Mouse (Mus musculus) intestine, postnatal 0 days (tissue): ENCODE data around the gene Jchain. TPM values are rescaled to one million over a fixed set of nuclear protein-coding genes. Genes with fewer than 3 reads are reported as not detected.

Experiments used
- ATAC-seq: fragments of 200-750 bp; cut with Nextera tagmentation; 2 replicates; pipeline ENCODE4 v1.8.0; 2017; ENCODE audit warnings: mild to moderate bottlenecking, moderate TSS enrichment, moderate library complexity
- H3K27ac ChIP-seq: fragments of 300-500 bp; sonication (generic); 2 replicates; pipeline ENCODE4 v1.5.1; 2014; ENCODE audit warnings: mild to moderate bottlenecking, low read depth, low read length, moderate library complexity
- H3K27me3 ChIP-seq: fragments of 300-500 bp; sonication (generic); replicated peaks from 2 replicates; pipeline ENCODE4 v1.6.1; 2014; ENCODE audit warnings: low read length, mixed read lengths; ENCODE audit not compliant: control insufficient read depth, insufficient read depth
- H3K36me3 ChIP-seq: fragments of 300-500 bp; sonication (generic); 2 replicates; pipeline ENCODE4 v1.6.1; 2014; ENCODE audit warnings: mild to moderate bottlenecking, moderate library complexity; ENCODE audit not compliant: control insufficient read depth, insufficient read depth
- H3K4me1 ChIP-seq: fragments of 300-500 bp; sonication (generic); replicated peaks from 2 replicates; pipeline ENCODE4 v1.6.1; 2014; ENCODE audit warnings: antibody characterized with exemption, low read length, mixed read lengths; ENCODE audit not compliant: control insufficient read depth, insufficient read depth
- H3K4me2 ChIP-seq: fragments of 300-500 bp; sonication (generic); replicated peaks from 2 replicates; pipeline ENCODE4 v1.6.1; 2014; ENCODE audit warnings: low read depth, mild to moderate bottlenecking, moderate library complexity
- H3K4me3 ChIP-seq: fragments of 300-500 bp; sonication (generic); 2 replicates; pipeline ENCODE4 v1.5.1; 2014; ENCODE audit warnings: low read depth, low read length
- H3K9ac ChIP-seq: fragments of 300-500 bp; sonication (generic); 2 replicates; pipeline ENCODE4 v1.6.1; 2014; ENCODE audit warnings: mild to moderate bottlenecking, low read depth, low read length
- H3K9me3 ChIP-seq: fragments of 300-500 bp; sonication (generic); 2 replicates; pipeline ENCODE4 v1.6.1; 2016; ENCODE audit warnings: mixed run types; ENCODE audit not compliant: control insufficient read depth
- CTCF ChIP-seq: sonication (generic); IDR thresholded peaks from 2 replicates; pipeline ENCODE4 v1.5.1; 2016; ENCODE audit warnings: low read depth, mild to moderate bottlenecking, control low read depth, antibody characterized with exemption, moderate library complexity
- WGBS: fragments of 180-500 bp; shearing (Covaris S2); extraction: QIAGEN DNeasy Blood & Tissue Kit; methylation state at CpG from one replicate; pipeline ENCODE4 v1.1.7; 2014; 5-methylcytosine and 5-hydroxymethylcytosine counted together
- polyA plus RNA-seq: library from polyadenylated mRNA; unstranded; fragments of >200 nt; fragmentation: Nextera tagmentation; extraction: Ambion mirVana; gene quantifications from 2 replicates; pipeline ENCODE4 v1.2.1, GENCODE M21; 2015

The Jchain gene
- 0.10 TPM in 1 of 2 replicates, not detected in the other for polyA plus RNA-seq

- Histone ChIP-seq H3K4me2 (no peak within 1 kb of the TSS), H3K9ac (no peak within 1 kb of the TSS), H3K27me3 (no peaks in the 10 kb centered on the region), H3K27ac (no peak within 1 kb of the TSS), H3K4me3 (no peak within 1 kb of the TSS), H3K9me3 (no peaks in the 10 kb centered on the region), H3K36me3 (no peaks in the 10 kb centered on the region), H3K4me1 (no peaks in the 10 kb centered on the region)
- WGBS, result 92% methylated on average over 3 of the region's 3 CpGs
- ATAC-seq, result no peak
- no peak for TF ChIP-seq CTCF
These were observed at the start of gene Jchain for GRCm38 (mm10) chr5:88527657-88528056. Gene Jchain, minus strand, starts transcription at chr5:88527891.

DNA sequence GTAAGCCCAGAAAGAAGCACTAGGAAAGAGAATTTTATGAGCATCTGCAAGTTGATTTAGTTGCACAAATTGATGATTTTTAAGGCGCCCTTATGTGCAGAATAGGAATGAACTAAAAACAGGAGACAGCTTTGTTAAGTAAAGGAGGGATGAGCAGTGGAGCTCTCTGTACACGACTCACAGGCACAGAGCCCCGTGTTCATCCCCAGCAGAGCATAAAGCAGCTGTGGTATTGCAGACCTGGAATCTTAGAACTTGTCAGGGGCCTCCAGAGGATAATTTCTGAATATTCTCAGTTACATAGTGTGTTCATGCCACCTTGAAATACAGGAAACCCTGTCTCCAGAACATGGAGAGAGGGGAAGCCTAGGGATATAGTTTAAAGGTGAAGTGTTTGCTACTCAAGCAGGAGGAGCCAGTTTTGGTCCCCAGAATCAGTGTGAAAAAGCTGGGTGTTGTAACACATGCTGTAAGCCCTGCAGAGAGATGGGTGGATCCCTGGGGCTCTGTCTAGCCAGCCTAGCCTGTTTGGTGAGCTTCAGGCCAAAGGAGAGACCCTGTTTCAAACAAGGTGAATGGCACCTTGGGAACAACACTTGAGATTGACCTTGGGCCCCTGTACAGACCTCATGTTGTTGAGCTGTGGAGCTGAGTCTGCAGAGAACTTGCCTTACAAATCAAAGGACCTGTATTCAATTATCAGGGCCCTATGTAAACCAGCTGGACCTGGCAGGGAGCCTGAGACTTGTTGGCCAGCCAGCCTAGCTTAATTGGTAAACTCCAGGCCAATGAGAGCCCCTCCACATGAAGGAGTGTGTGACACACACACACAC is 48.0 kb upstream of the Jchain start:
- peak; percentile 72 for ATAC-seq
- H3K27ac ChIP-seq, result no peak overlapping the region
- 41% methylated on average over 3 of the region's 3 CpGs for WGBS

GRCm38 (mm10) chr5:88574829-88575228 is 47.1 kb upstream of the Jchain start:
- H3K9ac ChIP-seq, result no peak overlapping the region
- H3K36me3 ChIP-seq, result 0 out of 2 replicates have a peak, but pooled peaks cover 5% of the 10 kb centered on the region
- no peak overlapping the region for H3K4me2 ChIP-seq
- H3K4me3 ChIP-seq, result no peak overlapping the region
- no peaks in the 10 kb centered on the region for H3K9me3 ChIP-seq
- H3K27me3 ChIP-seq, result no peaks in the 10 kb centered on the region
- TF ChIP-seq CTCF, result no peak
- H3K4me1 ChIP-seq, result no peaks in the 10 kb centered on the region
- 84% methylated on average over 3 of the region's 3 CpGs for WGBS
- H3K27ac ChIP-seq, result no peak overlapping the region
- ATAC-seq, result no peak

More for the DNA sequence above, 48.0 kb upstream of the Jchain start:
- no peak overlapping the region for H3K4me2 ChIP-seq
- H3K4me1 ChIP-seq, result no peaks in the 10 kb centered on the region
- no peak overlapping the region for H3K9ac ChIP-seq
- TF ChIP-seq CTCF, result no peak
- no peaks in the 10 kb centered on the region for H3K9me3 ChIP-seq
- no peaks in the 10 kb centered on the region for H3K27me3 ChIP-seq
- H3K36me3 ChIP-seq, result no peaks in the 10 kb centered on the region
- H3K4me3 ChIP-seq, result no peak overlapping the region

DNA sequence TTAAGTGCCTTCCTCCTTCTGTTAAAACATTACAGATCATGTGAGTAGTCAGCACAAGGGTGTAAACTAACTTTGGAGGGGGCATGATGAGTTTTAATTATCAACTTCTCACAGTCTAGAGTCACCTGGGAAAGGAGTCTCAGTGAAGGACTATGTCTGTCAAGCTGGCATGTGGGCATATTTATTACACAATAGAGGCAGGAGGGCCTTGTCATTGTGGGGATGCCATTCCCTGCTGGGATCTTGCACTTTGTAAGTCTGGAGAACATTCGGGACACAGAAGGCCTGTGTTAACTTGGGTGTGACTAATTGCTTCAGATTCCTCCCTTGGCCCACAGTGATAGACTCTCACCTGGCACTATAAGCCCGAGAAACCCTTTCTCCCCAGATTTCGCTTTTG is 41.9 kb upstream of the Jchain start:
- Histone ChIP-seq H3K4me1 (no peaks in the 10 kb centered on the region), H3K4me3 (no peak overlapping the region), H3K27me3 (no peaks in the 10 kb centered on the region), H3K4me2 (no peak overlapping the region), H3K36me3 (0 out of 2 replicates have a peak, but pooled peaks cover 5% of the 10 kb centered on the region), H3K9ac (no peak overlapping the region), H3K27ac (no peak overlapping the region), H3K9me3 (no peaks in the 10 kb centered on the region)
- WGBS, result 63% methylated on average over 3 of the region's 3 CpGs
- no peak for ATAC-seq
- TF ChIP-seq CTCF, result no peak

DNA sequence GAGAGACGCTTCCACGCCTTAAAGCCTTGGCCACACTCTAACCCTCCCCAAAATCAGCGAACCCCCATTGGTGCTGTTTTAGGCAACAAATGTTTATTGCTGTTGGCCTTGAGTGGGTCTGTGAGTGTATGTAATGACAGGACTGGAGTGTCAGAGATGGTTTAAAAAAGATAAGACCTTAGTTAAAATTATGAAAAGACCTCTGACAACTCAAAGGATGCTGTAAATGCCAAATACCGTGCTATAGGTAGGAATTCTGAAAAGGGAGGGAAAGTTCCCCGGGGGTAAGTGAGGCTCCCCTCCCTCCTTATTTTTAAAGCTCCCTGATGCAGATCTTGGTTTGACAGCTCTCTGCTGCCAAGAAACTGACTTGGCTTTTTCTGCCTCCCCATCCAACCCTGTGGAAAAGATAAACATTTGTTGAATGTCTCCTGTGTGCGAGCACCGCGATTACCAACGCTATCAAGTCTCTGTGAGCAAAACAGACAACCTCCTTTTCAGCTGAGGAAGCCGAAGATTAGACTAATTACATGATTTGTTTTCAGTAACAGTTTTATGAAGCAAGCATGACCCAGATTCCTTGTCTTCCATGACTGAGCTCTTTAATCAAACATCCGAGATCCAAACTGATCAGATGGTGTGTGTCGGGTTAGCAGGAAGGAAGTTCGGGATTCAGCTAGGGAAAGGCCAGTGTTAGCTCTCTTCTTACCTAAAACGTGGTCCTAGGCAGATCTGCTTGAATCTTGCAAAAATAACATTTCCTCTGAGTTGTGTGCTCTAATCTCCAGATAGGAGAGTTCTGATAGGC is 38.5 kb upstream of the Jchain start:
- H3K9me3 ChIP-seq, result no peaks in the 10 kb centered on the region
- 7% methylated on average over 14 of the region's 14 CpGs for WGBS
- peak overlapping the region; percentile 81 for H3K4me2 ChIP-seq
- ATAC-seq, result no peak
- H3K9ac ChIP-seq, result peak overlapping the region; percentile 78; the same call in 1 of the 2 replicates
- 0 out of 2 replicates have a peak overlapping the region, but pooled peaks have one; percentile 77 for H3K27ac ChIP-seq
- H3K36me3 ChIP-seq, result 0 out of 2 replicates have a peak, but pooled peaks cover 5% of the 10 kb centered on the region
- H3K27me3 ChIP-seq, result no peaks in the 10 kb centered on the region
- H3K4me1 ChIP-seq, result no peaks in the 10 kb centered on the region
- H3K4me3 ChIP-seq, result peak overlapping the region; percentile 88
- no peak for TF ChIP-seq CTCF
